Mouse (Mus musculus): Measurements from ENCODE around the gene Rp9.
"Not testable (repeated sequence)": the region's sequence is repeated elsewhere in the genome, so short reads cannot be mapped to it uniquely, and the experiment has no call there.

The Rp9 gene

GRCm38 (mm10) chr9:22420491-22420890 lies 49.1 kb downstream of the Rp9 start:
- DNase-seq (ENCODE audit: low read depth, low spot score) = no peak

DNA sequence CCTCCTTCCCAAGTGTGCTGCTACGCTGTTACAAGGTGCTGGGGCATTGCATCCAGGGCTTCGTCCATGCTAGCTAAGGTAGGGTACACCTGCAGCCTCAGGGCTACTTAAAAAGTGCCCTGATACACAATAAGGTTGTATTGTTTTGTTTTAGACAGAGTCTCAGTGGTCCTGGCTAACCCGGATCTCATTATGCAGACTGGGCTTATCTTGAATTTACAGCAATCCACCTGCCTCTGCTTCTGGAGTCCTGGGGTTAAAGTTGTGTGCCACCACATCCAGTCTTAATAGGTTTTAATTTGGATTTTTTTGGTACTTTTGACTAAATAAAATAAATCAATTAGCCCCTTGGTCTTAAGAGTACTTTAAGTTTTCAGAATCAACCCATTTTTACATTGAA lies 49.7 kb downstream of the Rp9 start:
- no peak for DNase-seq (ENCODE audit: low read depth, low spot score)

GRCm38 (mm10) chr9:22417547-22417946 lies 52.0 kb downstream of the Rp9 start:
- no peak for DNase-seq (ENCODE audit: low read depth, low spot score)

DNA sequence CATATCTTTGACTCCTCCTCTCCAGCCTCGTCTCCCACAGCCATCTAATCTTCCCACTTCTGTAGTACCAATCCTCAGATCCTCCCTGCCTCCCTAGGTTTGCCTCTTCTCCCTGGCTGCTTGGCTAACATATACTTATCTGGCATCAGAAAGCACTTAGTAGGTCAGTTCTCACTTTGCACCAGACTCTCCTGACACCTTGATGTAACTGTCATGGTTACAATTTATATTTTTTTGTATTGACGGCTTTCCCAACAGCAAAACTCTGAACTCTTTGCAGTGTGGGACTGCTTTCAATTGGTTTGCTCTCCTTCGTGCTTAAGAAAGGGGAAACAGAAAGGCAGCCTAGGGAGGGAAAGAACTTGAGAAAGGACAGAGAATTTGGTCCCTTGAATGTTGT lies 53.4 kb downstream of the Rp9 start:
- DNase-seq (ENCODE audit: low read depth, low spot score) = no peak

DNA sequence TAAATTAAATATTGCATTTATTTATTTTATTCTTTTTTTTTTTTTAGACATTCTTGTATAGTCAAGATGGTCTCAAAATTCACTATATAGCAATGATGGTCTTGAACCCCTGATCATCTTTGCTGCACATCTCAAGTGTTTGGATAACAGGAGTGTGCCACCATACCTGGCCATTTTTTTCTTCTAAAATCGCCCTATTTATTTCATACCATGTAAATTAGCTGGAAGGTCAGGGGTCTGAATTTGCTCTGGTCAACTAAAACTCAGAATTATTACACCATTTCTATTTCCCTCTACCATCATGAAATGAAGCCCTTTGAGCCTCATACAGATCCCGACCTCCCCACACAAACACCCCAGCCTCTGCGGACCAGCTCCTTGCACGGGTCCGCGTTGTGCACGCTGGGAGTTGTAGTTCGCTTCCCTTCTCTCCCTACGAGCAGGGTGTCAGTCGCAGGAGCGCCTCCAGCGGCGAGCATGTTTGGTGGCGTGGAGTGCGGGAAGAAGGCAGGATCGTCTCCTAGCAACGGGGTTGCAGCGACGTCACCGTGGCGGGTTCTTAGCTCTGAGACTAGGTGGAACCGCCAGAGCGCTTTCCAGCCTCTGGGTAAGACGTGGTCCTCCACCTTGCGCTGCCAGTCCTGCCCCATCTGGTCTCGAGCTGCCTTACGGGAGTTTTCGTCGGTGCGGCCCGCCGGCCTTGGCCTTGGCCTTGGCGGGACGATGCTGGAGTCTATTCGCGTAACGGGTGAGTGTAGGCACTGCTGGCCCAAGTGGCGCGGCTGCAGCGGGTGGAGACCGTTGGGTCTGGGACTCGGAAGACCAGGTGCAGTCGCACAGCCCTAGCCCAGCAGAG lies 58.3 kb downstream of the Rp9 start, which contains the start of gene 9530077C05Rik:
TSS of gene 9530077C05Rik (plus strand) at position 512 of the 856 bp plus-strand sequence.
- DNase-seq (ENCODE audit: low read depth, low spot score) = peak; percentile 99

DNA sequence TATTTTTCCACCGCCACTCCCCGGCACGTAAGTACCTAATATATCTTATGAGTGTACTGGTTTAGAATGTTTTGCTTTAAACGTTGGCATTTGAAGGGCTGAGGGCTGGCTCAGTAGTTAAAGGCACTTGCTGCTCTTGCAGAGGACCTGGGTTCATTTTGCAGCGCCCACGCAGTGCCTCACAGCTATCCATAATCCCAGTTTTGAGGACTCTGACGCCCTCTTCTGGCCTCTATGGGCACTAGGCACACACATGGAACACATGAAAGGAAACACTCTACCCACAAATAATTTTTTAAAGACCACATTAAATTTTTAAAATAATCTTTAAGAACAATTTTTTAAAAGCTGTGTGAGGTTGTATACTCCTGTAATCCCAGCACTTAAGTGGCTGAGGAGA lies 60.0 kb downstream of the Rp9 start:
- DNase-seq (ENCODE audit: low read depth, low spot score) = peak; percentile 69

GRCm38 (mm10) chr9:22408344-22408743 lies 61.2 kb downstream of the Rp9 start:
- DNase-seq (ENCODE audit: low read depth, low spot score) = not testable (repeated sequence)

GRCm38 (mm10) chr9:22407633-22408032 lies 61.9 kb downstream of the Rp9 start:
- DNase-seq (ENCODE audit: low read depth, low spot score) = not testable (repeated sequence)

DNA sequence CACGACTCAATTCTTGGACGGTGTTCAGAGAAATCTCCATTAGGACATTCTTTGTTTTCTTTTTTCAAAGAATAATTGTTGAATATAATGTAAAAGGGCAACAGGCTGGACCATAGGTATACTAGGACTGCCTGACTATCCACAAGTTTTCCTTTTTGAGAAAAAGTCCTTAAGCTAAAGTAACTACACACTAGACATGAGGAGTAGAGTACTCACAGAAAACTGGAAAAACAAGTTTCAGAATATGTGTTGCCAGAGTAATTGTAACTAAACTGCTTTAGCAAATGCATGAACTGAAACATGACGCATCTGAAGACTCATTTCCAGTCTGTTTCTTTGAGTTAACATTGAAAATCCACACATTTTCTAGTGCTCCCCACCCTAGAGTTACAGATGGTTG lies 64.1 kb downstream of the Rp9 start:
- no peak for DNase-seq (ENCODE audit: low read depth, low spot score)

DNA sequence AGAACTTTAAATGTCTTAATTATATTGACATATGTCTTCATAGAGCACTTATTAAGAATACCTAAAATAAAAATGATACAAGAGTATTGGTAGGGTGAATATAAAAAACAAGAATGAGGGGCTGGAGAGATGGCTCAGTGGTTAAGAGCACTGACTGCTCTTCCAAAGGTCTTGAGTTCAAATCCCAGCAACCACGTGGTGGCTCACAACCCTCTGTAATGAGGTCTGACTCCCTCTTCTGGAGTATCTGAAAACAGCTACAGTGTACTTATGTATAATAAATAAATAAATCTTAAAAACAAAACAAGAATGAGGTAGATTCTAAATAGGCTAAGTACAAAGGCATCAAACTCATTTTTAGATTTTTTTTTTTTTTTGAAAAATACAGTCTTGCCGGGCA lies 66.0 kb downstream of the Rp9 start:
- DNase-seq (ENCODE audit: low read depth, low spot score) = not testable (repeated sequence)

GRCm38 (mm10) chr9:22402976-22403375 lies 66.6 kb downstream of the Rp9 start:
- no peak for DNase-seq (ENCODE audit: low read depth, low spot score)

- peak; percentile 68 for DNase-seq (ENCODE audit: low read depth, low spot score)
These were observed 67.5 kb downstream of the Rp9 start for GRCm38 (mm10) chr9:22402001-22402400.

DNA sequence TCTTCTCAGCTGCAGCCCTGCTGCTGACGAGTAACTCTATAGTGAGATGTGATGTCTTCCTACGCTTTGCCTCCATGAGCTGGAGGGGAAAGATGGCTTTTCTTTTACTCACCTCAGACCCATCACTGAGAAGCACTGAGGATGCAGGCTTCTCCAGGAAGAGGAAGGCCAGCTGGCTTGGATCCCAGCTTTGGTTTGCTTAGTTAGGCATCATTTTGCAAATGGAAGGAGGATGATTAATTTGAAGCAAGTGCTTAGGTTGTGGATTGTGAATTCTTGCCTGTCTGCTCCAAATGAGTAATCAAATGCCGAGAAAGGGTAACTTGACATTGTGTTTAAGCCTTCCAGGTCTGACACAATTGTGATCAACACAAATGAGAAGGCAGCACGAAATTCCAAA lies 70.5 kb downstream of the Rp9 start:
- no peak for DNase-seq (ENCODE audit: low read depth, low spot score)

DNA sequence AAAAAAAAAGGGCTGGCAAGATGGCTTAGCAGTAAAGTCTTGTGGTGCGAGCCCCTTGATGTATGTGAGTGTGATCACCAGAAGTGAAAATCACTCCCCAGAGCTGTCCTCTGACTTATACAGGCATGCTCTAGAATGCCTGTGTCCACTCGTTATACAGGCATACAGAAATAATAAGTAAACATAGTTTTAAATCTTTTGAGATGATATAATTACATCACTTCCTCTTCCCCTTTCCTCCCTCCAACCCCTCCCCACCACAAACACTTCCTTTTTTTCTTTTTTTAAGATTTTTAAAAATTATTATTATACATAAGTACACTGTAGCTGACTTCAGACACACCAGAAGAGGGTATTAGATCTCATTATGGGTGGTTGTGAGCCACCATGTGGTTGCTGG lies 74.8 kb downstream of the Rp9 start:
- no peak for DNase-seq (ENCODE audit: low read depth, low spot score)

DNA sequence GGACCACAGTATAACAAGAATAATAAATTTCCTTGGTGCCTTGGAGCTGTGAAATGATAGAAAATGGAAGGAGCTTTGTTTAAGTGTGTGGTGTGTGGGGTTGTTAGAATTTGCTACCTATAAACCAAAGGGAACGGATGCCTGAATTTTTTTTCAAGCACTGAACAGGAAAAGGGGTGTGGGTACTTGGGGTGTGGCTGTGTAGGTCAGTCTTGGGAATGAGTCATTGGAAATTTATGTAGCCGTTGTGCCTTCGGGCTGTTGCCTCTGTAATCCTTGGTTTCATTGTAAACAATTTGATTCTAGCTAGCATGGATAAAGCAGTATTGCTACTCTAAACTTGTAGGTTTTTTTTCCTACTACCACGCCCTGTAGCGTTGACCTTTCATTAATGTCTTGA lies 79.2 kb downstream of the Rp9 start:
- DNase-seq (ENCODE audit: low read depth, low spot score) = peak; percentile 80

- DNase-seq (ENCODE audit: low read depth, low spot score) = no peak
These were observed 79.8 kb downstream of the Rp9 start for GRCm38 (mm10) chr9:22389736-22390245.

GRCm38 (mm10) chr9:22389021-22389476 lies 80.5 kb downstream of the Rp9 start, which contains the start of gene Anln:
Gene Anln (minus strand): TSS chr9:22389188.
- peak; percentile 95 for DNase-seq (ENCODE audit: low read depth, low spot score)

DNA sequence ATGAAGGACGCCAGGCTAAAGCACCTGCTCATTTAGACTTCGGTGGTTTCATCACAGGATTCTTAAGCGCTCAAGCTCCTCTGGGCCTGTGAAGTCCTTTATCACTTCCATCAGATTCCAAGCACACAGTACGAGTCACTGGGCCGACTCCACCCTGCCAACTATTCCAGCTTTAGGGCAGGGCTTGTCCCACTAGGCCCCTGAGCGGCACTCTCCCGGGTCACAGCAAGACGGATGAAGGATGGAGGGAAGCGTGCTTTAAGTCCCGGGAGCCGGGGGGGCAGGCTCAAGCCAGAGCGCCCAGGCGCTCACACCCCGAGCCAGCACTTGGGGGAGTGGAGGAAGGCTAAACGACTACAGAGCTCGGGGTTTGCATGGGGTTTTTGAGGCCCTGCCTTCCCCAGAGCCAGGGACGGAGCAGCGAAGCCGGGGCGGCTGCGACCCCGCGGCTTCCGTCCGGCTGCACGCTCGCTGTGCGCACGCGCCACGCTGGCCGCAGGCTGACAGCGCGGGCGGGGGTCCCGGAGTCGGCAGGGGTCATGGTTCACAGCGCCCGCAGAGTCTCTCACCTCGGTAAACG lies 81.1 kb downstream of the Rp9 start:
- peak; percentile 85 for DNase-seq (ENCODE audit: low read depth, low spot score)

DNA sequence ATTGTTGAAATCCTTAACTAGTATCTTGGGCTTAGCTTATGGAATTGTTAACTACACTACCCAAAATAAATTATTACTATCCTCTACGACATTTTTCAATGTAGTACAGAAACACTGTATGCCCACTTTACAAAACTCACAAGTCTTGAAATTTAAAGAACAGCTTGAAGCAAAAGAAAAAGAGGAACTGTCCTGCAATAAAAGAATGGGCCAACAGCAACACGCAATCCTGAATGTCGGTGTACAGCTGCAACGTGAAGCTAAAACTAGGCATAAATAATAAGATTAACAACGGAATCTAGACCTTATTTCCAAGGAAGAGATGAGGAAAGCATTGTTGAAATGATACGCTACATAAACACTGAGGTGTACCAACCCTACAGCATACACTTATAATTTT lies 81.6 kb downstream of the Rp9 start:
- DNase-seq (ENCODE audit: low read depth, low spot score) = no peak

- DNase-seq (ENCODE audit: low read depth, low spot score) = no peak
These were observed 83.7 kb downstream of the Rp9 start for GRCm38 (mm10) chr9:22385890-22386289.

GRCm38 (mm10) chr9:22376086-22376485 lies 93.5 kb downstream of the Rp9 start:
- no peak for DNase-seq (ENCODE audit: low read depth, low spot score)

GRCm38 (mm10) chr9:22372760-22373159 lies 96.8 kb downstream of the Rp9 start:
- DNase-seq (ENCODE audit: low read depth, low spot score) = peak; percentile 84

GRCm38 (mm10) chr9:22368030-22368429 lies 101.5 kb downstream of the Rp9 start:
- DNase-seq (ENCODE audit: low read depth, low spot score) = no peak

Measured in R1 (cell line).